ENCODE assay signal across 27 mouse cellular contexts in genomic region chr8:78083012-78083411, GRCm38 (mm10).
"Had no signal": no experiment of that assay in that cellular context is flagged by ENCODE, and none has a peak within 500 bp of the region (broad histone marks: within the 10 kb centered on the region; RNA-seq: fewer than 3 reads in every experiment).

No protein-coding gene starts in this region.

- H3K9ac ChIP-seq: embryonic facial prominence, embryonic 12.5 days; embryonic facial prominence, embryonic 13.5 days; embryonic facial prominence, embryonic 15.5 days; forebrain, embryonic 12.5 days; forebrain, embryonic 13.5 days; forebrain, embryonic 15.5 days; forebrain, postnatal 0 days had no signal

- H3K4me3 ChIP-seq: embryonic facial prominence, embryonic 10.5 days; embryonic facial prominence, embryonic 12.5 days; embryonic facial prominence, embryonic 13.5 days; embryonic facial prominence, embryonic 15.5 days; erythroblast, embryonic 14.5 days; forebrain, embryonic 10.5 days; forebrain, embryonic 12.5 days; forebrain, embryonic 13.5 days; forebrain, embryonic 15.5 days; gastrocnemius, adult 2 months; heart, adult 2 months; heart, embryonic 10.5 days had no signal

- ATAC-seq: forebrain, embryonic 13.5 days; forebrain, embryonic 14.5 days; forebrain, embryonic 15.5 days; forebrain, embryonic 16.5 days; forebrain, postnatal 0 days had no signal

- H3K36me3 ChIP-seq: embryonic facial prominence, embryonic 10.5 days; embryonic facial prominence, embryonic 12.5 days; embryonic facial prominence, embryonic 13.5 days; embryonic facial prominence, embryonic 15.5 days; forebrain, embryonic 10.5 days; forebrain, embryonic 12.5 days; forebrain, embryonic 15.5 days; heart, embryonic 10.5 days had no signal

- H3K9me3 ChIP-seq: embryonic facial prominence, embryonic 10.5 days; embryonic facial prominence, embryonic 12.5 days; embryonic facial prominence, embryonic 13.5 days; embryonic facial prominence, embryonic 15.5 days; forebrain, embryonic 10.5 days; forebrain, embryonic 12.5 days; forebrain, embryonic 13.5 days; forebrain, embryonic 15.5 days; heart, embryonic 10.5 days had no signal

- H3K4me2 ChIP-seq: embryonic facial prominence, embryonic 12.5 days; embryonic facial prominence, embryonic 13.5 days; embryonic facial prominence, embryonic 15.5 days; forebrain, embryonic 12.5 days; forebrain, embryonic 13.5 days; forebrain, embryonic 15.5 days; heart, embryonic 11.5 days had no signal

- H3K27ac ChIP-seq: embryonic facial prominence, embryonic 10.5 days; embryonic facial prominence, embryonic 12.5 days; embryonic facial prominence, embryonic 13.5 days; embryonic facial prominence, embryonic 15.5 days; forebrain, embryonic 10.5 days; forebrain, embryonic 12.5 days; forebrain, embryonic 13.5 days; forebrain, embryonic 15.5 days; gastrocnemius, adult 2 months; heart, adult 2 months; heart, embryonic 10.5 days had no signal

- DNase-seq: cerebellum, adult 9-11 months; cerebellum, postnatal 10 days; cerebellum, postnatal 14 days; cerebellum, postnatal 25 days; cerebellum, postnatal 36 days; embryo, embryonic 11 days; forebrain, postnatal 0 days; gastrocnemius, adult 2 months; gastrocnemius, postnatal 10 days; gastrocnemius, postnatal 14 days; gastrocnemius, postnatal 25 days; gastrocnemius, postnatal 36 days; heart, adult 18-20 months; heart, adult 2 months had no signal

- H3K4me1 ChIP-seq: embryonic facial prominence, embryonic 10.5 days; embryonic facial prominence, embryonic 12.5 days; embryonic facial prominence, embryonic 13.5 days; embryonic facial prominence, embryonic 15.5 days; forebrain, embryonic 10.5 days; forebrain, embryonic 12.5 days; forebrain, embryonic 13.5 days; forebrain, embryonic 15.5 days had no signal

- H3K27me3 ChIP-seq: embryonic facial prominence, embryonic 12.5 days; embryonic facial prominence, embryonic 13.5 days; embryonic facial prominence, embryonic 15.5 days; forebrain, embryonic 13.5 days; forebrain, embryonic 15.5 days had no signal
